Mouse (Mus musculus): Measurements from ENCODE around the gene Sfxn1.

DNA sequence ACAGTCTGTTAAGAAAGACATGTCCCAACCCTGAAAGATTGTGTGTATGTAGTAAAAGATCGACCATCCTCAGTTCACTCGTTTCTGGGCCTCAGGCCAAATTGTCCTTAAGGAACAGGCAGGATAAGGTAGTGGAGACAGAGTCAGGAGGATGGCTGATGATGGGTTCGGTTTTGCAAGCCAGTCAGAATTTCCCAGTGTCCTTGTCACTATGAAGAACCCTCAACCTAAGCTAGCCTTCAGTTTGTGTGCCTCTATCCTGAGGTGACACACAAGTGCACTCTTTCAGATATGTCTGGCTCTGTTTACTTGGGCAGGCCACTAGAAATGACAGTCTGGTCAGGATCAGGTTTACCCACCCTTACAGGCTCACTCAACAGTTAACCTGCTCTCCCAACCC is 31.6 kb downstream of the Sfxn1 start:
- TF ChIP-seq EP300 (IDR thresholded peaks at IDR 0.05; ENCODE audit: low read depth) = no peak
- no peak for TF ChIP-seq CTCF (IDR thresholded peaks at IDR 0.05; ENCODE audit: low read depth)
